Mouse (Mus musculus): ENCODE results near the gene Ciao1. TPM values are rescaled to one million over a fixed set of nuclear protein-coding genes. Genes with fewer than 3 reads are reported as not detected.
A peak's percentile ranks its signal among the peaks of the same experiment; 100 is the strongest.
"Not testable (repeated sequence)": the region's sequence is repeated elsewhere in the genome, so short reads cannot be mapped to it uniquely, and the experiment has no call there.

Ciao1 gene
- polyA plus RNA-seq, 1 experiment from 2014 or later, result 48.4 TPM

DNA sequence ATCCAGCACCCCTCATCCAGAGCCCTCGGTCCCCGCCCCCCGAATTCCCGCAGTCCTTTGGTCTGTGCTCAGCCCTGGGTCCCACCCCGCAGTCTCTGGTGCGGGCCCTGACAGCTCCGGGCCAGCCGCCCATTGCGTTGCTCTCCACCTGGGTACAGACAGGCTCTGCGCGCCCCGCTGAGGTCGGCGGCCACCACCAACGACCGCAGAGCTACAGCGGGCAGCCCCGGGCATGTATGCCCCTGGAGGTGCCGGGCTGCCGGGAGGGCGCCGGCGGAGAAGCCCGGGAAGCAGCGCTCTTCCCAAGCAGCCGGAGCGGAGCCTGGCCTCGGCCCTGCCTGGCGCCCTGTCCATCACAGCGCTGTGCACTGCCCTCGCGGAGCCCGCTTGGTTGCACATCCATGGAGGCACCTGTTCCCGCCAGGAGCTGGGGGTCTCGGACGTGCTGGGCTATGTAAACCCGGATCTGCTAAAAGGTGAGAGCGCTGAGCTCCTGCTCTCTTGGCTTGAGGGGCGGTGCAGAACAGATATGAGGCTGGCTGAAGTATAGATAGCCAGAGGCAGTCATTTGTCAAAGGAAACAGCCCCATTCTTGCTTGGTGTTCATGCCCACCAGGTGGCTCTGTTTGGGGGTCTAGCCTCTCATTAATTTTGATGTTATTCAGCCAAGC lies 853 bp upstream of the Ciao1 start:
- Histone ChIP-seq H3K27me3 (replicated peaks) (no peaks in the 10 kb centered on the region), H3K36me3 (peaks cover 37% of the 10 kb centered on the region), H3K9me3 (no peaks in the 10 kb centered on the region), H3K4me2 (peak overlapping the region; percentile 95), H3K9ac (peak overlapping the region; percentile 88), H3K4me1 (peaks cover 51% of the 10 kb centered on the region), H3K4me3 (peak overlapping the region; percentile 96), H3K27ac (replicated peaks) (peak overlapping the region; percentile 77)
- WGBS, result under 1% methylated on average over 37 of the region's 39 CpGs
- ATAC-seq (ENCODE audit: extremely low read depth, insufficient number of reproducible peaks, low FRiP score, low TSS enrichment), result peak; percentile 48; the same call in 1 of the 2 replicates

DNA sequence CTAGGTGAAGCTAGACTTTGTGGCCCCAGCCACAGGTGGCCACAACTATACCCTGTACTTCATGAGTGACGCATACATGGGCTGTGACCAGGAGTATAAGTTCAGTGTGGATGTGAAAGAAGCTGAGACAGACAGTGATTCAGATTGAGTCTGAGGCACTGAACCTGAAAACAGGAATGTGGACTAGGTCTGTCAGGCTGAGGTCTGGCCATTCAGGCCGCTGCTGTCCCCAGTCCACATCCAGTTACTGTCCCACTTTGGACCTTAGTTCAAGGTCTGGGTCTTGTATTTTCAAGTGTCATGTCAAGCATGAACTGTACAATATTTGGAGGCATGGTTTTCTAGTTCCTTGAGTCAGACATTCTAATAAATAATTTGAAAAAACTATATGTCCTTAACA lies 7.6 kb downstream of the Ciao1 start:
- Histone ChIP-seq H3K27me3 (replicated peaks) (no peaks in the 10 kb centered on the region), H3K4me3 (no peak overlapping the region), H3K9ac (no peak overlapping the region), H3K36me3 (peaks cover 97% of the 10 kb centered on the region), H3K4me1 (peaks cover 9% of the 10 kb centered on the region; the same call in 1 of the 2 replicates), H3K4me2 (no peak overlapping the region), H3K27ac (replicated peaks) (no peak overlapping the region), H3K9me3 (no peaks in the 10 kb centered on the region)
- ATAC-seq (ENCODE audit: extremely low read depth, insufficient number of reproducible peaks, low FRiP score, low TSS enrichment), result no peak
- WGBS, result 89% methylated on average over 2 of the region's 2 CpGs

DNA sequence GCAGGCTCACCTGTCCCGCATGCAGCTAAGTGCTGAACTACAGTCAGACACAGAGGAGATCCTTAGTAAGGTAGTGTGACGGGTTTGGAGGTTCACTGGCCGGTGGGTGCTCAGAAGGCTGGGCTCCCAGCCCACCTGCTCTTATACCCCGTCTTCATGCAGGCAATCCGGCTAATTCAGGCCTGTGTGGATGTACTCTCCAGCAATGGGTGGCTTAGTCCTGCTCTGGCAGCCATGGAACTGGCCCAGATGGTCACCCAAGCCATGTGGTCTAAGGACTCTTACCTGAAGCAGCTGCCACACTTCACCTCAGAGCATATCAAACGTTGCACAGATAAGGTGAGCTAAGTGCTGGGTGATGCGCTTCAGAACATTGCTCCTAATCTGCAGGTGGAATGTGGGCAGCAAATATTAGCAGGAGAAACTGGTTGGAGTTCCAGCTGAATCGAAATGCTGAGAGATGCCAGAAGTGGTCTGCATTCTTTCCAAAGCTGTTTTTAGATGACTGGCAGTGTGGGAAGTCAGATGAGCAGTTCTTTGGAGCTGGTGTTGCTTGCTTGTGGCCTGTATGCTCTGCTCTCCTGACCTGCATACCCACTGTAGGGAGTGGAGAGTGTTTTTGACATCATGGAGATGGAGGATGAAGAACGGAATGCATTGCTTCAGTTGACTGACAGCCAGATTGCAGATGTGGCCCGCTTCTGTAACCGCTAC lies 9.6 kb downstream of the Ciao1 start:
- ATAC-seq (ENCODE audit: extremely low read depth, insufficient number of reproducible peaks, low FRiP score, low TSS enrichment), result no peak; the same call in 1 of the 2 replicates
- peaks cover 9% of the 10 kb centered on the region; the same call in 1 of the 2 replicates for H3K4me1 ChIP-seq
- H3K4me3 ChIP-seq, result no peak overlapping the region
- no peak overlapping the region for H3K9ac ChIP-seq
- no peaks in the 10 kb centered on the region for H3K27me3 ChIP-seq (replicated peaks)
- no peaks in the 10 kb centered on the region for H3K9me3 ChIP-seq
- no peak overlapping the region for H3K4me2 ChIP-seq
- peaks cover 99% of the 10 kb centered on the region for H3K36me3 ChIP-seq
- WGBS, result 73% methylated on average over 11 of the region's 11 CpGs
- peak overlapping the region; percentile 73 for H3K27ac ChIP-seq (replicated peaks)

DNA sequence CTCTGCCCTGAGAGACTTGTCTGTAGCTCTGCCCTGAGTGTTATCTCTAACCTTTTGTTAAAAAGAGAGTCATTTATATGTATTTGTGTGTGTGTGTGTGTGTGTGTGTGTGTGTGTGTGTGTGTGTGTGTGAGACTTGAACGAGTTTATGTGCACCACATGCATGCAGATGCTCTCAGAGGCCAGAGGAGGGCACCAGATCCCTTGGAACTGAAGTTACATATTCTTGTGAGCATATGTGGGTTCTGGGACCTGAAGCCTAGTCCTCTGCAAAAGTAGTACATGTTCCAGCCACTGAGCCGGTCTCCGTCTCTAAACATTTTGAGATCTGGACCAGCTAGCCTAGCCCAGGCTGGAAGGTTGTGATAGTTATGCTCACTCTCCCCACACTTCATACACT lies 22.4 kb downstream of the Ciao1 start:
- WGBS, result 95% methylated on average over 3 of the region's 3 CpGs
- Histone ChIP-seq H3K9me3 (no peaks in the 10 kb centered on the region), H3K4me3 (no peak overlapping the region), H3K4me1 (no peaks in the 10 kb centered on the region), H3K36me3 (peaks cover 98% of the 10 kb centered on the region), H3K9ac (no peak overlapping the region), H3K4me2 (no peak overlapping the region), H3K27ac (replicated peaks) (no peak overlapping the region), H3K27me3 (replicated peaks) (no peaks in the 10 kb centered on the region)
- ATAC-seq (ENCODE audit: extremely low read depth, insufficient number of reproducible peaks, low FRiP score, low TSS enrichment), result no peak

DNA sequence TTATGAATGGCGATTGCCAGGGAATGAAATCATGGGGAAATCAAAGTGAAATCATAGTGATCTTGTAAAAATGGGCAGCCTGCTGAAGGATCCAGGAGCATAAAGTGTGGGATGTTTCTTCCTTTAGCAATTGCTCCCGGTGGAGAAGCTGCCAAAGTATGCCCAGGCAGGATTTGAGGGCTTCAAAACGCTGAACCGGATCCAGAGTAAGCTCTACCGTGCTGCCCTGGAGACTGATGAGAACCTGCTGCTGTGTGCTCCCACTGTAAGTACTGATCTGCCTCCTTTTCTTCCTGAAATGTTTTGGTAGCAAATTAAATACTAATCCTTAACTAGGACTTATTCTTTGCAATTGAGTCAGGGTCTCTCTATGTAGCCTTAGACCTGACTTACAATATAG lies 29.9 kb downstream of the Ciao1 start:
- WGBS, result 97% methylated on average over 5 of the region's 5 CpGs

DNA sequence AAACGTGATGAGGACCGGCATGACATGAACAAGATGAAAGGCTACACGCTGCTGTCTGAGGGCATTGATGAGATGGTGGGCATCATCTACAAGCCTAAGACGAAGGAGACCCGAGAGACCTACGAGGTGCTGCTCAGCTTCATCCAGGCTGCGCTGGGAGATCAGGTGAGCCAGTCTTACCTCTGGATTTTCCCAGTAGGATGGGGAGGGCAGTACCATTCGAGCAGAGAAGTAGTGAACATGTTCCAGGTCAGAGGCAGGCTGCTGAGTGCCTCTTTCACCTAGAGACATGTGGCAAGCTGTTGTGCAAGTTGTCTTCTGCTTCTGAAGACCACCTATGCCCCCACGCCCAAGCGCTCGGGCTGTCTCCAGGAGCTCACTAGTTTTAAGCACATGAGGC lies 36.9 kb downstream of the Ciao1 start:
- 94% methylated on average over 11 of the region's 11 CpGs for WGBS
- peaks cover 20% of the 10 kb centered on the region for H3K4me1 ChIP-seq
- no peaks in the 10 kb centered on the region for H3K27me3 ChIP-seq (replicated peaks)
- no peak overlapping the region for H3K27ac ChIP-seq (replicated peaks)
- H3K9me3 ChIP-seq, result no peaks in the 10 kb centered on the region
- no peak overlapping the region for H3K4me3 ChIP-seq
- no peak overlapping the region for H3K4me2 ChIP-seq
- peaks cover 60% of the 10 kb centered on the region for H3K36me3 ChIP-seq
- ATAC-seq (ENCODE audit: extremely low read depth, insufficient number of reproducible peaks, low FRiP score, low TSS enrichment), result no peak
- no peak overlapping the region for H3K9ac ChIP-seq

More for the DNA sequence above, 29.9 kb downstream of the Ciao1 start:
- Histone ChIP-seq H3K4me1 (no peaks in the 10 kb centered on the region), H3K4me2 (no peak overlapping the region), H3K36me3 (peaks cover 99% of the 10 kb centered on the region), H3K27me3 (replicated peaks) (no peaks in the 10 kb centered on the region), H3K9me3 (no peaks in the 10 kb centered on the region), H3K9ac (no peak overlapping the region), H3K27ac (replicated peaks) (no peak overlapping the region), H3K4me3 (no peak overlapping the region)
- no peak for ATAC-seq (ENCODE audit: extremely low read depth, insufficient number of reproducible peaks, low FRiP score, low TSS enrichment)

DNA sequence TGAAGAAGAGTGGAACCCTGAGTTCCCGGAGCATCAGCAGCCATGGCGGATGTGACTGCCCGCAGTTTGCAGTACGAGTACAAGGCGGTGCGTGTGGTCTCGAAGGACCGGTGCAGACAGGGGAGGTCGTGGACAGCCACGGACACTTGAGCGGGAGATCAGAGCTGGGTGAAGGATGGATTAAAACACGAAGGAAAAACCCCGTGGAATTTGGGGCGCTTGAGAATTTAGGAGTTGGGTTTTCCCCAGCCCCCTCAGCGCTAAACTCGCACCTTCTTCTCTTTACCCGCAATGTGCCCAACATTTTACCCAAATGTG lies 39.2 kb downstream of the Ciao1 start:
- Histone ChIP-seq H3K27ac (replicated peaks) (peak overlapping the region; percentile 72), H3K4me3 (peak overlapping the region; percentile 95), H3K4me2 (peak overlapping the region; percentile 91), H3K9me3 (no peaks in the 10 kb centered on the region), H3K4me1 (peaks cover 20% of the 10 kb centered on the region), H3K9ac (peak overlapping the region; percentile 93), H3K27me3 (replicated peaks) (no peaks in the 10 kb centered on the region), H3K36me3 (peaks cover 37% of the 10 kb centered on the region)
- 0% methylated on average over 17 of the region's 17 CpGs for WGBS
- no peak for ATAC-seq (ENCODE audit: extremely low read depth, insufficient number of reproducible peaks, low FRiP score, low TSS enrichment)

DNA sequence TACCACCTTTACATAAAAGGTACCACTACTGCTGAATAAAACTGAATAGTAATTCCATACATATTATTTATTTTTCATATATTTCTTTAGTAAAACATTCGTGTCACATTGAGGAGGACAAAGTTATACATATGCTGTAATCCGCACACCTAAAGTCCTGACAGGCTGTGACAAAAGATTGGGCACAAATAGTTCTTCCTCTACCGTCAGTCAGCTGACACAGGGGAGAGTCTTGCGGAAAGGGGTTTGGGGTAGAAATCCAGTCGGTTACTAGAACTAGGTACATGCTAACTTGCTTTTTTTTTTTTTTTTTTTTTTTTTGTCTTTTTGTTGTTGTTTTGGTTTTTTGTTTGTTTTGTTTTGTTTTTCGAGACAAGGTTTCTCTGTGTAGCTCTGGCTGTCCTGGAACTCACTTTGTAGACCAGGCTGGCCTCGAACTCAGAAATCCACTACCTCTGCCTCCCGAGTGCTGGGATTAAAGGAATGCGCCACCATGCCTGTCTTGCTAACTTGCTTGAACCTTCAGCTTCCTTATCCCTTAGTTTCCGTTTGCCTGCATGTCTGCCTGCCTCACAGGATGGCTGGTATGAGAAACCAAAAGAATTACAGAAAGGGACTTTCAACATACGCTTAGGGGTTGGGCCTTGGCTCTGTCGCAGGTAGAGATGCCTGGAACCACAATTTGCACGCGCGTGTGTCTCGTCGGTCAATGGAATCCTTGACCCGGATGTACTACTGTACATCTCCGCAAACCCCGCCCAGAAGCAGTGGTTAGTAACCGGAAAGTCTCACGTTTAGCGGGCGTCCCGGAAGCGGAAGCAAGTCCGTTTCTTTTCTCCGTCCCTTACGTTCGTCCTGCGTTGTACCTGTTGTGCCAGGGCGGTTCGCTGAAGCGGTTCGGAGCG lies 39.8 kb downstream of the Ciao1 start, which contains the start of the genes 1810024B03Rik and Snrnp200:
Gene 1810024B03Rik, minus strand, starts transcription at position 734 of the 905 bp plus-strand sequence.
Gene Snrnp200, plus strand, starts transcription at position 840 of the 905 bp plus-strand sequence.
- Histone ChIP-seq H3K4me1 (peaks cover 20% of the 10 kb centered on the region), H3K9ac (peak within 1 kb of the TSS; percentile 93), H3K27ac (replicated peaks) (peak within 1 kb of the TSS; percentile 72), H3K4me3 (peak within 1 kb of the TSS; percentile 95), H3K9me3 (no peaks in the 10 kb centered on the region), H3K4me2 (peak within 1 kb of the TSS; percentile 91), H3K27me3 (replicated peaks) (no peaks in the 10 kb centered on the region), H3K36me3 (peaks cover 34% of the 10 kb centered on the region)
- peak; percentile 84; the same call in 1 of the 2 replicates for ATAC-seq (ENCODE audit: extremely low read depth, insufficient number of reproducible peaks, low FRiP score, low TSS enrichment)
- WGBS, result 13% methylated on average over 36 of the region's 36 CpGs

DNA sequence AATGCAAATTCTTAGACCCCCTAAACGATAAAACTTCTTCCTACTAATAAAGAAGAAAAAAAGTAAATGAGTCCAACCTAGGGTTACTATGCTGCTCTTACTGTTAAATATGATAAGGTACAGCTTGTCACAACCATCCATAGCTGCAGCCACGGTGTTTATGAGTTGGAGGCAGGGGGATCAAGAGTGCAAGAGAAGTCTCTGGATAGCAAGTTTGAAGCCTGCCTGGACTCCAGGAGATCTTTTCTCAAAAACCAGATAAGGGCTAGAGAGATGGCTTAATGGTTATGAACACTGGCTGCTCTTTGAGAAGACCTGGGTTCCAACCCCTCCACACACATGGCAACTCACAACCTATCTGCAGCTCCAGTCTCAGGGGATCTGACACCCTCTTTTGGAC lies 40.7 kb downstream of the Ciao1 start:
- H3K4me2 ChIP-seq, result 0 out of 2 replicates have a peak overlapping the region, but pooled peaks have one; percentile 91
- 84% methylated on average over 2 of the region's 2 CpGs for WGBS

DNA sequence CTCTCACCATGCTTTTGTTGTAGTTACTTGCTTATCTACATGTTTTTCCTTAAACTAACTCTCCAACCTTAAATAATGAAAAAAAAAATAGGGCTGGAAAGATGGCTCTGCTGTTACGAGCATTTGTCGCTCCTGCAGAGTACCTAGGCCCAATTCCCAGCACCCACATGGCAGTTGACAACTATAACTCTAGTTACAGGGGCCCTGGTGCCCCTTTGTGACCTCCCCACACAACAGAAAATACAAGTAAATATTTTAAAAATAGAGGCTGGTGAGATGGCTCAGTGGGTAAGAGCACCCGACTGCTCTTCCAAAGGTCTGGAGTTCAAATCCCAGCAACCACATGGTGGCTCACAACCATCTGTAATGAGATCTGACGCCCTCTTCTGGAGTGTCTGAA lies 41.7 kb downstream of the Ciao1 start:
- 76% methylated on average over 4 of the region's 4 CpGs for WGBS
- not testable (repeated sequence) for H3K27ac ChIP-seq (replicated peaks); H3K9me3 ChIP-seq; H3K4me2 ChIP-seq; ATAC-seq (ENCODE audit: extremely low read depth, insufficient number of reproducible peaks, low FRiP score, low TSS enrichment); H3K4me3 ChIP-seq; H3K9ac ChIP-seq; H3K27me3 ChIP-seq (replicated peaks)
- Histone ChIP-seq H3K4me1 (peaks cover 20% of the 10 kb centered on the region), H3K36me3 (peaks cover 24% of the 10 kb centered on the region)

More for the DNA sequence above, 40.7 kb downstream of the Ciao1 start:
- H3K9me3 ChIP-seq, result no peaks in the 10 kb centered on the region
- H3K27ac ChIP-seq (replicated peaks), result no peak overlapping the region
- peaks cover 20% of the 10 kb centered on the region for H3K4me1 ChIP-seq
- no peak overlapping the region for H3K9ac ChIP-seq
- no peaks in the 10 kb centered on the region for H3K27me3 ChIP-seq (replicated peaks)
- peaks cover 30% of the 10 kb centered on the region for H3K36me3 ChIP-seq
- no peak for ATAC-seq (ENCODE audit: extremely low read depth, insufficient number of reproducible peaks, low FRiP score, low TSS enrichment)
- no peak overlapping the region for H3K4me3 ChIP-seq

DNA sequence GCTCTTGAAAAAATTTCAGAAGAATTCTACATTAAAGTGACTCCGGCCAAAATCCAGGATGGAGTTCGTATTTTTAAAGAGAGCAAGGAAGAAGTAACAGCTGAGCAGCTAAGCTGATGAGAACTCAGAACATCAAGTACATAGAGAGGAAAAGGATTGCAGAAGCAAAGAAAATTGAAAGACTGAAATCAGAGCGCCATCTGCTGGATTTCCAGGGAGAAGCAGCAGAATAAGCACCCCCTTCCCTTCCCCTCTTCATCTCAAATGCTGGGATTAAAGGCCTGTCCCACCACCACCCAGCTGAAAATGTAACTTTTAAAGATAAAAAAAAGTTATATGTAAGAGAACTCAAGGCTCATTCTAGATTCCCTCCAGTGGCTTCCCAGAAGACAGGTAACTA lies 42.7 kb downstream of the Ciao1 start:
- no peak overlapping the region for H3K9ac ChIP-seq
- no peaks in the 10 kb centered on the region for H3K9me3 ChIP-seq
- ATAC-seq (ENCODE audit: extremely low read depth, insufficient number of reproducible peaks, low FRiP score, low TSS enrichment), result no peak
- peaks cover 20% of the 10 kb centered on the region for H3K4me1 ChIP-seq
- 21% methylated on average over 3 of the region's 3 CpGs for WGBS
- no peak overlapping the region for H3K27ac ChIP-seq (replicated peaks)
- no peak overlapping the region for H3K4me2 ChIP-seq
- no peak overlapping the region for H3K4me3 ChIP-seq
- H3K36me3 ChIP-seq, result peaks cover 21% of the 10 kb centered on the region
- H3K27me3 ChIP-seq (replicated peaks), result no peaks in the 10 kb centered on the region

All from heart, embryonic 13.5 days (tissue).